Mouse (Mus musculus): ENCODE data around the gene Pard3. TPM values are rescaled to one million over a fixed set of nuclear protein-coding genes. Genes with fewer than 3 reads are reported as not detected.

The Pard3 gene
- polyA plus RNA-seq, 1 experiment from 2014 or later, result 30.0 TPM

- no peak for ATAC-seq (ENCODE audit: low FRiP score, low TSS enrichment)
- H3K4me3 ChIP-seq (ENCODE audit: low read depth, low read length), result no peak overlapping the region
- H3K4me2 ChIP-seq (replicated peaks; ENCODE audit: low read depth), result no peak overlapping the region
- no peaks in the 10 kb centered on the region for H3K27me3 ChIP-seq (ENCODE audit: control insufficient read depth, insufficient read depth, low read length)
- H3K27ac ChIP-seq (replicated peaks), result no peak overlapping the region
- H3K9me3 ChIP-seq (ENCODE audit: control insufficient read depth, low read length), result no peaks in the 10 kb centered on the region
- H3K4me1 ChIP-seq (replicated peaks; ENCODE audit: control insufficient read depth, insufficient read depth), result peaks cover 6% of the 10 kb centered on the region
- no peak for DNase-seq (ENCODE audit: low spot score)
- H3K9ac ChIP-seq (ENCODE audit: low read length), result no peak overlapping the region
- no peaks in the 10 kb centered on the region for H3K36me3 ChIP-seq (ENCODE audit: control insufficient read depth, insufficient read depth, low read length)
- TF ChIP-seq EP300 (optimal IDR thresholded peaks at IDR 0.05), result no peak
- TF ChIP-seq CTCF (IDR thresholded peaks at IDR 0.05; ENCODE audit: low read depth), result no peak
- 33% methylated on average over 8 of the region's 8 CpGs for WGBS
Measured at GRCm38 (mm10) chr8:127128781-127129396, 65.2 kb downstream of the Pard3 start.

GRCm38 (mm10) chr8:127134327-127134726, 70.6 kb downstream of the Pard3 start:
- no peak for ATAC-seq (ENCODE audit: low FRiP score, low TSS enrichment)
- H3K4me1 ChIP-seq (replicated peaks; ENCODE audit: control insufficient read depth, insufficient read depth), result peaks cover 2% of the 10 kb centered on the region; the same call in 1 of the 2 replicates
- DNase-seq (ENCODE audit: low spot score), result no peak
- H3K27ac ChIP-seq (replicated peaks), result no peak overlapping the region
- no peak overlapping the region for H3K4me2 ChIP-seq (replicated peaks; ENCODE audit: low read depth)
- no peaks in the 10 kb centered on the region for H3K9me3 ChIP-seq (ENCODE audit: control insufficient read depth, low read length)
- WGBS, result 56% methylated on average over 5 of the region's 5 CpGs
- H3K9ac ChIP-seq (ENCODE audit: low read length), result no peak overlapping the region
- H3K36me3 ChIP-seq (ENCODE audit: control insufficient read depth, insufficient read depth, low read length), result no peaks in the 10 kb centered on the region
- no peaks in the 10 kb centered on the region for H3K27me3 ChIP-seq (ENCODE audit: control insufficient read depth, insufficient read depth, low read length)
- TF ChIP-seq CTCF (IDR thresholded peaks at IDR 0.05; ENCODE audit: low read depth) (no peak), EP300 (optimal IDR thresholded peaks at IDR 0.05) (no peak)
- H3K4me3 ChIP-seq (ENCODE audit: low read depth, low read length), result no peak overlapping the region

- H3K27ac ChIP-seq (replicated peaks), result no peak overlapping the region
- H3K9me3 ChIP-seq (ENCODE audit: control insufficient read depth, low read length), result no peaks in the 10 kb centered on the region
- TF ChIP-seq CTCF (IDR thresholded peaks at IDR 0.05; ENCODE audit: low read depth) (no peak), EP300 (optimal IDR thresholded peaks at IDR 0.05) (no peak)
- ATAC-seq (ENCODE audit: low FRiP score, low TSS enrichment) (no peak), DNase-seq (ENCODE audit: low spot score) (no peak)
- H3K9ac ChIP-seq (ENCODE audit: low read length), result no peak overlapping the region
- no peaks in the 10 kb centered on the region for H3K36me3 ChIP-seq (ENCODE audit: control insufficient read depth, insufficient read depth, low read length)
- H3K4me3 ChIP-seq (ENCODE audit: low read depth, low read length), result no peak overlapping the region
- 35% methylated on average over 2 of the region's 2 CpGs for WGBS
- H3K27me3 ChIP-seq (ENCODE audit: control insufficient read depth, insufficient read depth, low read length), result no peaks in the 10 kb centered on the region
- H3K4me1 ChIP-seq (replicated peaks; ENCODE audit: control insufficient read depth, insufficient read depth), result peaks cover 2% of the 10 kb centered on the region; the same call in 1 of the 2 replicates
- H3K4me2 ChIP-seq (replicated peaks; ENCODE audit: low read depth), result no peak overlapping the region
Measured at GRCm38 (mm10) chr8:127136201-127136600, 72.5 kb downstream of the Pard3 start.

GRCm38 (mm10) chr8:127136781-127137180, 73.1 kb downstream of the Pard3 start:
- H3K36me3 ChIP-seq (ENCODE audit: control insufficient read depth, insufficient read depth, low read length), result no peaks in the 10 kb centered on the region
- H3K9ac ChIP-seq (ENCODE audit: low read length), result no peak overlapping the region
- no peak overlapping the region for H3K4me3 ChIP-seq (ENCODE audit: low read depth, low read length)
- DNase-seq (ENCODE audit: low spot score), result no peak
- WGBS, result 93% methylated on average over 2 of the region's 2 CpGs
- H3K4me1 ChIP-seq (replicated peaks; ENCODE audit: control insufficient read depth, insufficient read depth), result peaks cover 2% of the 10 kb centered on the region; the same call in 1 of the 2 replicates
- TF ChIP-seq CTCF (IDR thresholded peaks at IDR 0.05; ENCODE audit: low read depth), result no peak
- TF ChIP-seq EP300 (optimal IDR thresholded peaks at IDR 0.05), result no peak
- no peak overlapping the region for H3K4me2 ChIP-seq (replicated peaks; ENCODE audit: low read depth)
- no peaks in the 10 kb centered on the region for H3K27me3 ChIP-seq (ENCODE audit: control insufficient read depth, insufficient read depth, low read length)
- ATAC-seq (ENCODE audit: low FRiP score, low TSS enrichment), result no peak
- H3K9me3 ChIP-seq (ENCODE audit: control insufficient read depth, low read length), result no peaks in the 10 kb centered on the region
- no peak overlapping the region for H3K27ac ChIP-seq (replicated peaks)

- Histone ChIP-seq H3K9ac (ENCODE audit: low read length) (no peak overlapping the region), H3K27me3 (ENCODE audit: control insufficient read depth, insufficient read depth, low read length) (no peaks in the 10 kb centered on the region), H3K36me3 (ENCODE audit: control insufficient read depth, insufficient read depth, low read length) (no peaks in the 10 kb centered on the region), H3K4me1 (replicated peaks; ENCODE audit: control insufficient read depth, insufficient read depth) (peaks cover 2% of the 10 kb centered on the region; the same call in 1 of the 2 replicates), H3K4me3 (ENCODE audit: low read depth, low read length) (no peak overlapping the region), H3K4me2 (replicated peaks; ENCODE audit: low read depth) (no peak overlapping the region), H3K9me3 (ENCODE audit: control insufficient read depth, low read length) (no peaks in the 10 kb centered on the region), H3K27ac (replicated peaks) (no peak overlapping the region)
- 17% methylated on average over 1 of the region's 1 CpGs for WGBS
- DNase-seq (ENCODE audit: low spot score) (peak; percentile 82), ATAC-seq (ENCODE audit: low FRiP score, low TSS enrichment) (peak; percentile 56; the same call in 1 of the 2 replicates)
- no peak for TF ChIP-seq EP300 (optimal IDR thresholded peaks at IDR 0.05)
- TF ChIP-seq CTCF (IDR thresholded peaks at IDR 0.05; ENCODE audit: low read depth), result peak; percentile 95
Measured at GRCm38 (mm10) chr8:127139154-127139553, 75.5 kb downstream of the Pard3 start.

GRCm38 (mm10) chr8:127140945-127141344, 77.3 kb downstream of the Pard3 start:
- Histone ChIP-seq H3K9ac (ENCODE audit: low read length) (no peak overlapping the region), H3K27ac (replicated peaks) (no peak overlapping the region), H3K36me3 (ENCODE audit: control insufficient read depth, insufficient read depth, low read length) (no peaks in the 10 kb centered on the region), H3K9me3 (ENCODE audit: control insufficient read depth, low read length) (no peaks in the 10 kb centered on the region), H3K4me2 (replicated peaks; ENCODE audit: low read depth) (no peak overlapping the region), H3K4me3 (ENCODE audit: low read depth, low read length) (no peak overlapping the region), H3K27me3 (ENCODE audit: control insufficient read depth, insufficient read depth, low read length) (no peaks in the 10 kb centered on the region), H3K4me1 (replicated peaks; ENCODE audit: control insufficient read depth, insufficient read depth) (peaks cover 5% of the 10 kb centered on the region; the same call in 1 of the 2 replicates)
- DNase-seq (ENCODE audit: low spot score) (peak; percentile 35), ATAC-seq (ENCODE audit: low FRiP score, low TSS enrichment) (no peak)
- TF ChIP-seq EP300 (optimal IDR thresholded peaks at IDR 0.05), result no peak
- TF ChIP-seq CTCF (IDR thresholded peaks at IDR 0.05; ENCODE audit: low read depth), result no peak
- WGBS, result 70% methylated on average over 2 of the region's 2 CpGs

Measured in stomach, postnatal 0 days (tissue).